9 mouse cellular contexts compared by ENCODE assay signal in genomic region chr13:59454001-59454785, GRCm38 (mm10).
DNase-seq lines count a peak whose midpoint lies in the region; ATAC-seq and TF ChIP-seq lines count a peak whose summit lies in the region.
"Had no signal": no experiment of that assay in that cellular context is flagged by ENCODE, and none has a peak within 500 bp of the region (broad histone marks: within the 10 kb centered on the region; RNA-seq: fewer than 3 reads in every experiment).

No protein-coding gene starts in this region.

- WGBS in kidney, adult 2 months: 52% methylated on average over 11 of the region's 11 CpGs
- WGBS in kidney, embryonic 15.5 days: 81% methylated on average over 11 of the region's 11 CpGs
- WGBS in limb, embryonic 11.5 days: 92% methylated on average over 11 of the region's 11 CpGs

- H3K36me3 ChIP-seq in kidney, adult 2 months (ENCODE audit: control insufficient read depth, insufficient read depth, low read length): no peaks in the 10 kb centered on the region
- H3K36me3 ChIP-seq in kidney, embryonic 15.5 days: peaks cover 7% of the 10 kb centered on the region; the same call in 1 of the 2 replicates
- H3K36me3 ChIP-seq in limb, embryonic 11.5 days (ENCODE audit: control insufficient read depth, insufficient read depth, low read length): no peaks in the 10 kb centered on the region; the same call in 1 of the 2 replicates
- H3K36me3 ChIP-seq: limb, embryonic 13.5 days had no signal

- intact Hi-C loops in heart, postnatal 10 days (cut with DNase I): no loop called here

- no peaks in the 10 kb centered on the region for H3K9me3 ChIP-seq in kidney, embryonic 15.5 days (replicated peaks)
- H3K9me3 ChIP-seq in limb, embryonic 11.5 days (ENCODE audit: control insufficient read depth, low read length): no peaks in the 10 kb centered on the region
- H3K9me3 ChIP-seq: limb, embryonic 13.5 days had no signal

- peak; percentile 91 for DNase-seq in kidney, adult 2 months
- peak; percentile 61 to 66 for DNase-seq in cerebellum, postnatal 10 days
- DNase-seq in heart, postnatal 10 days: peak; percentile 39 to 54
- no peak for DNase-seq in limb, embryonic 11.5 days (ENCODE audit: low spot score)
- no peak for DNase-seq in urinary bladder, adult 2 months (ENCODE audit: low spot score)
- DNase-seq in testis, postnatal 14 days (ENCODE audit: low spot score): no peak

- no peak for ATAC-seq in kidney, embryonic 15.5 days (replicated peaks; ENCODE audit: low FRiP score)
- ATAC-seq in limb, embryonic 11.5 days (ENCODE audit: insufficient number of reproducible peaks, low FRiP score, low TSS enrichment, low read depth): no peak
- ATAC-seq in frontal cortex, adult (ENCODE audit: low TSS enrichment): no peak

- no peak for TF ChIP-seq POLR2A in kidney, adult 2 months (IDR thresholded peaks at IDR 0.05; ENCODE audit: low read depth, low read length)

- H3K9ac ChIP-seq in kidney, embryonic 15.5 days: no peak overlapping the region
- no peak overlapping the region for H3K9ac ChIP-seq in limb, embryonic 11.5 days (ENCODE audit: low read length)
- H3K9ac ChIP-seq: limb, embryonic 13.5 days had no signal

- no peak for TF ChIP-seq CTCF in kidney, adult 2 months (conservative IDR thresholded peaks at IDR 0.05; ENCODE audit: insufficient read depth, insufficient read length, low read depth, low read length)

- peak overlapping the region; percentile 73 for H3K27ac ChIP-seq in kidney, adult 2 months (ENCODE audit: insufficient read depth, low read depth, low read length)
- H3K27ac ChIP-seq in kidney, embryonic 15.5 days: no peak overlapping the region
- peak overlapping the region; percentile 63; the same call in 1 of the 2 replicates for H3K27ac ChIP-seq in limb, embryonic 11.5 days (replicated peaks; ENCODE audit: low read depth, low read length)

- no peak overlapping the region for H3K4me2 ChIP-seq in kidney, embryonic 15.5 days
- H3K4me2 ChIP-seq in limb, embryonic 11.5 days (ENCODE audit: low read depth, severe bottlenecking): no peak overlapping the region
- H3K4me2 ChIP-seq: limb, embryonic 13.5 days had no signal

- no peak overlapping the region for H3K4me3 ChIP-seq in kidney, adult 2 months (ENCODE audit: insufficient read depth, low read depth, low read length)
- no peak overlapping the region for H3K4me3 ChIP-seq in kidney, embryonic 15.5 days (replicated peaks)
- no peak overlapping the region for H3K4me3 ChIP-seq in limb, embryonic 11.5 days (ENCODE audit: low read depth, low read length)
- H3K4me3 ChIP-seq: limb, embryonic 13.5 days had no signal

- peaks cover 18% of the 10 kb centered on the region for H3K4me1 ChIP-seq in kidney, adult 2 months (ENCODE audit: control insufficient read depth, insufficient read depth, low read length)
- peaks cover 26% of the 10 kb centered on the region for H3K4me1 ChIP-seq in kidney, embryonic 15.5 days
- peaks cover 16% of the 10 kb centered on the region for H3K4me1 ChIP-seq in limb, embryonic 11.5 days (ENCODE audit: control insufficient read depth, insufficient read depth, low read length)

- H3K27me3 ChIP-seq in kidney, adult 2 months (replicated peaks; ENCODE audit: control insufficient read depth, insufficient read depth, low read length): no peaks in the 10 kb centered on the region
- no peaks in the 10 kb centered on the region for H3K27me3 ChIP-seq in kidney, embryonic 15.5 days
- no peaks in the 10 kb centered on the region for H3K27me3 ChIP-seq in limb, embryonic 11.5 days (ENCODE audit: control insufficient read depth, insufficient read depth, low read length)
- H3K27me3 ChIP-seq: limb, embryonic 13.5 days had no signal

Comparison
In these comparisons a context has a peak if more than half of its experiments do, and no peak if none do; other contexts are left out.
1. DNase-seq: peak in kidney, adult 2 months (single experiment), cerebellum, postnatal 10 days (2 of 2) and heart, postnatal 10 days (2 of 2); none in limb, embryonic 11.5 days (single experiment), urinary bladder, adult 2 months (single experiment) and testis, postnatal 14 days (single experiment).